Mouse (Mus musculus): ENCODE results near the gene Rgs4. TPM values are rescaled to one million over a fixed set of nuclear protein-coding genes. Genes with fewer than 3 reads are reported as not detected.

Rgs4 gene
- polyA plus RNA-seq (2015; fragmentation: Nextera tagmentation; extraction: Ambion mirVana), result 2.0 and 2.4 TPM in 2 replicates

DNA sequence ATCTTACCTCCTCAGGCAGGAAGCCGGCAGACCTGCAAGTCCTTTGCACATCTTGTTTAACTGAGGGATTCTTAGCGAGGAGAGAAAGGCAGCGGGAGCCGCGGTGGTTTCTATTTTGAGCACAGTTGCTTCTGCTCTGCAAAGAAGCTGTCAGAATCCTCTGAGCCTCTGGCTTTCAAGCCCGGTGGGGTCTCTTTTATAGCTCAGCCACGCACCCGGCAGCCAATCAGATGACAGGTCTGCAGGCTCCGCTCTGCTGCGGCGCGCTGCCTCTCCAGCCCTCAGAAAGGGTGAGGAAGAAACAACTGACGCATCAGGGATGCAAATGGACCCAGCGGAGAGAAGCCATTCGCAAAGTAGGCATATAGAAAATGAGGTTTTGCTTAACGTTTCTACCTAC is at the start of gene Rgs4:
Rgs4 (minus strand) TSS at position 170 of the 400 bp plus-strand sequence.
- Histone ChIP-seq H3K9me3 (no peaks in the 10 kb centered on the region), H3K9ac (0 out of 2 replicates have a peak within 1 kb of the TSS, but pooled peaks have one; percentile 26), H3K4me1 (peaks cover 11% of the 10 kb centered on the region; the same call in 1 of the 2 replicates), H3K4me3 (peak within 1 kb of the TSS; percentile 41), H3K27ac (no peak within 1 kb of the TSS), H3K27me3 (peaks cover 59% of the 10 kb centered on the region), H3K4me2 (replicated peaks) (peak within 1 kb of the TSS; percentile 70), H3K36me3 (no peaks in the 10 kb centered on the region)
- under 1% methylated on average over 16 of the region's 16 CpGs for WGBS
- peak; percentile 91 for ATAC-seq (ENCODE audit: low FRiP score, low read depth)

DNA sequence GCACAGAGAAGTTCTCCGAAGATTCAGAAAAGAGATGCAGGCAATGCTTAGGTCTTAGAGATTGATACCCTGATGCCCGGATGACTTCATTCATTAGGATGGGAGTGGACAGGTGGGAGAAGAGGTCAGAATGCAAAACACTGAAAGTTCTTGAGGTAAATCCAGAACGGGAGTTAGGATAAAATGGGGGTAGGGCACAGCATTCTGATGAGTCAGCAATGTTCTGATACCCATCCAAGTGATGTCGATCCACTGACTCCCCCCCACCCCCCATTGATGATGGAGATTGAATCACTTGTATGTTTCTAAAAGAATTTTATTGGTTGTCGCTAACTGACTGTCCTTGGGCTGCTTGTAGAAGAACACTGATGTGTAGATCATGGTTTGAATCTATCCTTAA is 45.0 kb upstream of the Rgs4 start:
- no peak overlapping the region for H3K4me3 ChIP-seq
- no peaks in the 10 kb centered on the region for H3K27me3 ChIP-seq
- H3K9ac ChIP-seq, result no peak overlapping the region
- H3K27ac ChIP-seq, result no peak overlapping the region
- no peaks in the 10 kb centered on the region for H3K4me1 ChIP-seq
- no peaks in the 10 kb centered on the region for H3K9me3 ChIP-seq
- ATAC-seq (ENCODE audit: low FRiP score, low read depth), result no peak
- H3K4me2 ChIP-seq (replicated peaks), result no peak overlapping the region
- H3K36me3 ChIP-seq, result no peaks in the 10 kb centered on the region
- 85% methylated on average over 5 of the region's 5 CpGs for WGBS

DNA sequence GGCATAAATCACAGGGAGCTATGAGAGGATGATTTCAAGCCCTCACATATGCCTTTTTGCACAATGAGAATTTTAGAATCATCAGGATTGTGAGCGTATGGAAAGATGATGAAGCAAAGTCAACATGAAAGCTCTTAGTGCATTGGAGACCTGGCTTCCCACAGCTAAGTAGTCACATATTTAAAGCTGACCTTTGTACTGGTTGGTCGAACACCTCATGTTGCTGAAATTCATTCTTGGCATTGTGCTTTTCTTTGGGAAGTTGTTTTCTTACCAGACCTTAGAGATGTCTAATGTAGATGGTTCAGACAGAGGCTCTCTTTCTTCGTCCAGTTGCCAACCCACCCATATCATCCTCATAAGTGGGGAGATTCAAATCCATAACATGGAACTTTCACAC is 38.5 kb upstream of the Rgs4 start:
- no peaks in the 10 kb centered on the region for H3K27me3 ChIP-seq
- H3K36me3 ChIP-seq, result no peaks in the 10 kb centered on the region
- H3K4me2 ChIP-seq (replicated peaks), result no peak overlapping the region
- H3K4me1 ChIP-seq, result no peaks in the 10 kb centered on the region
- no peaks in the 10 kb centered on the region for H3K9me3 ChIP-seq
- H3K27ac ChIP-seq, result no peak overlapping the region
- WGBS, result 86% methylated on average over 3 of the region's 3 CpGs
- H3K4me3 ChIP-seq, result no peak overlapping the region
- ATAC-seq (ENCODE audit: low FRiP score, low read depth), result no peak
- H3K9ac ChIP-seq, result no peak overlapping the region

DNA sequence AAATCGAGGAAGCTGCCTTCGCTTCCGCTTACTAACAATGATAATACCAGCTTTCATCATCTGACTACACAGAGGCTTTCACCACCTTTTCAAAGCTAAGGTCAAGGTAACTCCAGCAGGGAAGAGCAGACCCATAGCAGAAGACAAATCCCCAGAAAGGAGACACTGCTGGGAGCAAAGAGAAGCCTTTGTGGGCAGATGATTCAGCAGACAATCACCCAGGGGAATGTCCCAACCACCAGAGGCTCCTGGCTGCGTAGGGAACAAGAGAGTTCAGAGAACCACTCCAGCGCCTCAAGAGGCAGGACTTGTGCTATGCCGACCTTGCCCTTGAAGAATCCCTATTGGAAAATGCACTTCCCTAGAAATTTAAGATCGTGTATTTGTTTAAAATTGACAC is 29.1 kb upstream of the Rgs4 start:
- Histone ChIP-seq H3K27ac (no peak overlapping the region), H3K9me3 (no peaks in the 10 kb centered on the region), H3K4me2 (replicated peaks) (no peak overlapping the region), H3K4me3 (no peak overlapping the region), H3K4me1 (no peaks in the 10 kb centered on the region), H3K27me3 (no peaks in the 10 kb centered on the region), H3K36me3 (no peaks in the 10 kb centered on the region), H3K9ac (no peak overlapping the region)
- 73% methylated on average over 7 of the region's 7 CpGs for WGBS
- ATAC-seq (ENCODE audit: low FRiP score, low read depth), result no peak

DNA sequence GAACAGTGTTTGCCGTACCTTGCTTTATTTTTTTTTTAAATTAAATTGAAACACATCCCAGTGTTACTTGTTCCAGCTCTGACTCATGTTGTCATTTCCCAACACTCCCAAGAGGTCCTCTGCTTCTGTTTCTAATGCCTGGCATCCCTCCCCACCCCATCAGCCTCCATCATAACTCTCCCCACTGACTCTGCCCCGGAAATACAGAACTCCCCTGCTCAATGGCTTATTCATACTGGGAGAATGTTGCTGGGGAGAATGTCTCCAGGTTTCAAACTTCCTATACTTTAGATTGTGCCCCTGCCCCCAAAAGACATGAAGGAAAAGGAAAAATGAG is 17.1 kb upstream of the Rgs4 start:
- 78% methylated on average over 2 of the region's 2 CpGs for WGBS
- Histone ChIP-seq H3K27ac (no peak overlapping the region), H3K27me3 (no peaks in the 10 kb centered on the region), H3K4me1 (no peaks in the 10 kb centered on the region), H3K4me3 (no peak overlapping the region), H3K36me3 (no peaks in the 10 kb centered on the region), H3K9me3 (no peaks in the 10 kb centered on the region), H3K9ac (no peak overlapping the region), H3K4me2 (replicated peaks) (no peak overlapping the region)
- no peak for ATAC-seq (ENCODE audit: low FRiP score, low read depth)

DNA sequence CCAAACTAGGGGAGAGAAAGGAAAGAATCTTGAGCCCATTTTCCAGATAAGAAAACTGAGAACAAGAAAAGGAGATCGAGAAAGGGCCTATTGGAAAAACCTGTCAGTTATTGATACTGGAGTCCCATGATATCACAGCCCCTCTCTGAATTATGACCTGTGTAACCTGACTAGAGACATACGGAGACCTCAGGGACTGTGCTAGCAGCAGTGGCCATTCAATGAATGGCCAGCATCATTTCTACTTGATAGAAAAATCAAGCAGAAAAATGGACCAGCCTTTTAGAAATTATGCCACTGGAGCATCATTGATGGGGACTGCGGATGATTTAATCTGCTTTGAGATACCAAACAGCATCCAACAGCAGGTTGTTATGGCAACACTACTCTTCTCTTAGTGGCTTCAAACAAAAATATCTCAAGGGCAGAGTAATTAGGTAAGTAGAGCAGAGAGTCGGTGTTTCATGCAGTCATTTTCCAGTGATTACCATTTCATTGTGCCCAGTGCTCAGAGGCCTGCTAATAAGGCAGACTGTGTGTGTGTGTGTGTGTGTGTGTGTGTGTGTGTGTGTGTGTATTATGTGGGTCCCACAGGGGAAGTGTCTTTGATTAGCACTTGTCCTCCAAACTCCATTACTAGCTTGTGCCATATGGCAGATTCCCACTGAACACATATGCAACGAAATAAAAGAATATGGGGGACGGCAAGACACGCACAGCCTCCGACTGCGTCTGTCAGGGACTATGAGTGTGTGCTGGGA is 16.6 kb upstream of the Rgs4 start:
- Histone ChIP-seq H3K27me3 (no peaks in the 10 kb centered on the region), H3K9me3 (no peaks in the 10 kb centered on the region), H3K4me3 (no peak overlapping the region), H3K4me2 (replicated peaks) (no peak overlapping the region), H3K4me1 (no peaks in the 10 kb centered on the region), H3K27ac (no peak overlapping the region), H3K36me3 (no peaks in the 10 kb centered on the region), H3K9ac (no peak overlapping the region)
- no peak for ATAC-seq (ENCODE audit: low FRiP score, low read depth)
- WGBS, result 88% methylated on average over 9 of the region's 9 CpGs

DNA sequence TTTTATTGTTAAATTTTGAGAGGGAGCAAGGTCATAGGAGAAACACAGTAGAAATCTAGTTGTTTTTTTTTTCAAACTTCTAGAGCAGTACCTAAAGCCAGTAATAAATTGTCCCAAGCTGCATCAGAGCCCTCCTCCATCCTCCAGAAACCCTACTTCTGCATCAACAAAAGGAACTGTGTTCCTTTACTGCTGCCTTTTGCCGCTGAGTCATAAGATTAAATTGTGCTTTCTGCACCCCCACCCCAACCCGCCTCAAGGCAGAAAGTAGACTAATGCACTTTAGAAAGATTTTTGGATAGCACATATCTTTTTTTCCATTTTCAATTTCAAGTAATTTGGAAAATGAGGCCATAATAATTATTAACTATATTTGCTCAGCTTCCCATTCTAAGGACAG is 15.1 kb upstream of the Rgs4 start:
- H3K36me3 ChIP-seq, result no peaks in the 10 kb centered on the region
- H3K4me3 ChIP-seq, result no peak overlapping the region
- no peaks in the 10 kb centered on the region for H3K9me3 ChIP-seq
- H3K27ac ChIP-seq, result no peak overlapping the region
- H3K4me2 ChIP-seq (replicated peaks), result no peak overlapping the region
- no peaks in the 10 kb centered on the region for H3K4me1 ChIP-seq
- WGBS, result 84% methylated on average over 2 of the region's 2 CpGs
- ATAC-seq (ENCODE audit: low FRiP score, low read depth), result no peak
- no peaks in the 10 kb centered on the region for H3K27me3 ChIP-seq
- no peak overlapping the region for H3K9ac ChIP-seq

DNA sequence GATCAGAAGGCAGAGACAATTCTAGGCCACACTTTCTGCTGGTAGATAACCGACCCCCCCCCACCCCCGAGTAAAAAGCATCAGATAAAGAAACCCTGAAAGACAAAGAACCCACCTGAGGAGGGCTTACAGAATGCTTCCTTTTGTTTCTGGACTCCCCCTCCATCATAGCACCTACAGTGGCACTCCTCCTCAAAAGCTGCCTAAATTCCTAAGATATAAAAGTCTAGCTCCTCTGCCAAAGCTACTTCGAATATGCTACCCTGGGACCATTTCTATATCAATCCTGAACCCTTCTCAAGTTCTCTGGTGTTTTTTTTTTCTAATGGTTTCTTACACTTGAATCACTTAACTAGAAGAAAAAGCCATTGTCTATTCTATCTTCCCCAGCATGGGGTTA is 9.1 kb upstream of the Rgs4 start:
- Histone ChIP-seq H3K9me3 (no peaks in the 10 kb centered on the region), H3K27me3 (no peaks in the 10 kb centered on the region; the same call in 1 of the 2 replicates), H3K27ac (no peak overlapping the region), H3K9ac (no peak overlapping the region), H3K4me1 (no peaks in the 10 kb centered on the region), H3K4me3 (no peak overlapping the region), H3K4me2 (replicated peaks) (no peak overlapping the region), H3K36me3 (no peaks in the 10 kb centered on the region)
- no peak for ATAC-seq (ENCODE audit: low FRiP score, low read depth)
- WGBS, result 41% methylated on average over 3 of the region's 3 CpGs

DNA sequence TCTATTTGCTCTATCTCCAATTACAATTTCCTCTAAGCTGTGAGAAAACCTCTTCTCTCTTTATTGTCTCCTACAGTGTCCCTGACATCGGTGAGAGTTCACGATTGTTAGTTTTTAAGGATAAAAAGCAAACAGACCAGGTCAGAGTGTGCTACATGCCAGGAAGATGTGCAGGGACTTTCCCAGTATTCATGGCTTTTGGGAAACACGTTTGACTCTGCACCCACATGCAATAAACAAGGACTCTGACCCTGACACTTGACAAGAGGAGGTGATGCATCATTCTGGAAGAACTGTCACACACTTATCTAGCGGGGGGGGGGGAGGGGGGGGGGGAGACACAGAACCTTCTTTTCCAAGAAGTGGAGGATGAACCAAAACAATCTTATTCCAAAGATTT is 5.0 kb upstream of the Rgs4 start:
- Histone ChIP-seq H3K4me3 (no peak overlapping the region), H3K4me2 (replicated peaks) (no peak overlapping the region), H3K27me3 (peaks cover 38% of the 10 kb centered on the region), H3K27ac (no peak overlapping the region), H3K9me3 (no peaks in the 10 kb centered on the region), H3K9ac (no peak overlapping the region), H3K36me3 (no peaks in the 10 kb centered on the region), H3K4me1 (peaks cover 5% of the 10 kb centered on the region; the same call in 1 of the 2 replicates)
- no peak for ATAC-seq (ENCODE audit: low FRiP score, low read depth)
- 56% methylated on average over 3 of the region's 4 CpGs for WGBS

DNA sequence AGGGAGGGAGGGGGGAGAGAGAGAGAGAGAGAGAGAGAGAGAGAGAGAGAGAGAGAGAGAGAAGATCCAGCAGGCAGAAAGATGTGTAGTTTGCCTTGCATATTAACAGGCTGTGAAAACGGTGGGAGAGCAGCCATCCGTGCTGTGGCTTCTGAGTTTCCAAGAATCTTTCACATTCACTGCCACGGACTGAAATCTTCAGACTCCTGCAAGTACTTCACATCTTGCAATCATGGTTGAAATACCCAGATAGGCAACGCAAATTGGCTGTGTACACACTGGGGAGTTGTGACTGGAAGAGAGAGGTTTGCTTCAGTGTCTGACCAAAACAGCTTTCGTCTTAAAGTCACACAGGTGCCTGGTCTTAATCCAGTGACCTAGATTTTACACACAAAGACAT is 997 bp upstream of the Rgs4 start:
- ATAC-seq (ENCODE audit: low FRiP score, low read depth), result no peak
- Histone ChIP-seq H3K4me1 (peaks cover 11% of the 10 kb centered on the region; the same call in 1 of the 2 replicates), H3K27me3 (peaks cover 59% of the 10 kb centered on the region), H3K9ac (no peak overlapping the region), H3K27ac (no peak overlapping the region), H3K9me3 (no peaks in the 10 kb centered on the region), H3K36me3 (no peaks in the 10 kb centered on the region), H3K4me2 (replicated peaks) (no peak overlapping the region), H3K4me3 (no peak overlapping the region)
- 55% methylated on average over 5 of the region's 5 CpGs for WGBS

DNA sequence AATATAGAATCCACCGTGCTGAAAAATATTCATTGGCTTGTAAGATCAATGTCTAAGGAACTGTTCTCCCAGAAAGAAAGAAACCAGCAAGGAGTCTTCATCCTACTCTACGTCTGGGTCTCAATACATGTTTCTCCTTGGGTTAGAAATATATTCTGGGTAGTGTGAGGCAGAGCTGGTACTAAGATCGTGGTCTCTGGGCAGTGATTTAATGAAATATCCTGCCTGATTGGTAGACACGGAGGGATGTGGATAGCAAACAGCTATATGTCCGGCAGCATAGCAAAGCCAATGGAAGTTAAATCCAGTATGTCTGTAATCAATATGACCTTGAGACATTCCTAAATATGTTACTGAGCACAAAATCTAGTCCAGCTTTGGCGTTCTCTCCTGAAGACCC is 460 bp upstream of the Rgs4 start:
- no peak overlapping the region for H3K27ac ChIP-seq
- H3K9ac ChIP-seq, result 0 out of 2 replicates have a peak overlapping the region, but pooled peaks have one; percentile 26
- H3K27me3 ChIP-seq, result peaks cover 59% of the 10 kb centered on the region
- peak overlapping the region; percentile 70 for H3K4me2 ChIP-seq (replicated peaks)
- ATAC-seq (ENCODE audit: low FRiP score, low read depth), result no peak
- 44% methylated on average over 6 of the region's 6 CpGs for WGBS
- H3K9me3 ChIP-seq, result no peaks in the 10 kb centered on the region
- H3K36me3 ChIP-seq, result no peaks in the 10 kb centered on the region
- peaks cover 11% of the 10 kb centered on the region; the same call in 1 of the 2 replicates for H3K4me1 ChIP-seq
- H3K4me3 ChIP-seq, result peak overlapping the region; percentile 41

DNA sequence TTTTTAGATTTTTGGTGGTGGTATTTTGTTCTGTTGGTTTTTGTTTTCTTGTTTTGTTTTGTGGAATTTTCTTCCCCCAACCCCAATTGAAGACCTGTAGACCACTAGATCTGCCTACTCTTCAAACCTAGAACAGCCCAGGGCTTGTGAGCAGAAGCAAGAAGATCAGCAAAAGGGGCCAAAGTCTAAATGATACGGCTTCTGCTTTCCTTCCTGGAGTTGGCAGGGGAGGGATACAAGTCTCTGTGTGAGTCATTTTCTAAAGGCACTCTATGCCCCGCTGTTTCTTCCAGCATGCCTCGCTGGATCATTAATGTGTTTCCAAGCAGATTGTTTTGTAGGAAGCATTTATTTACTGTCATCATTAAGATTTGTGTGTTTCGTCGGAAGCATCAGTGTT is 6.3 kb downstream of the Rgs4 start:
- Histone ChIP-seq H3K9ac (no peak overlapping the region), H3K4me2 (replicated peaks) (no peak overlapping the region), H3K27me3 (peaks cover 8% of the 10 kb centered on the region; the same call in 1 of the 2 replicates), H3K27ac (no peak overlapping the region), H3K4me1 (no peaks in the 10 kb centered on the region), H3K9me3 (no peaks in the 10 kb centered on the region), H3K4me3 (no peak overlapping the region), H3K36me3 (no peaks in the 10 kb centered on the region)
- no peak for ATAC-seq (ENCODE audit: low FRiP score, low read depth)
- WGBS, result 85% methylated on average over 5 of the region's 5 CpGs

DNA sequence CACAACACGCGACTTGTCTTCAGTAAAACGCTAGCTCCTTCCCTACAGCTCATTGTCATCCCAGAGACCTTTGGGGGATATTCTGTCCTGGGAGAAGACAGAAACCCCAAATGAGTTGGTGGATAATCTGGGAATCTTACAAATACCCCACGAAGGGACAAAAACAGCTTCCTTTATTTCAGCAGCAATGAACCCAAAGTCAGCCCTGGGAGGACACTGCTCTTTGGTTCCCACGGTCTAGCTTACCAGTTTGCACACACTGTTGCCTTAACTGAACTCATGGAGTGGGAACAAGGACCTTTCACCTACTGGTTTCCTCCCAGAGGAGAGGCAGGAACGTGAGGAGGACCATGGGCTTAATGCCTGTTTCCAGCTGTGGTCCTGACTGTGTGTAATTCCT is 10.2 kb downstream of the Rgs4 start:
- Histone ChIP-seq H3K27ac (no peak overlapping the region), H3K4me3 (no peak overlapping the region), H3K36me3 (no peaks in the 10 kb centered on the region), H3K4me1 (no peaks in the 10 kb centered on the region), H3K9me3 (no peaks in the 10 kb centered on the region), H3K4me2 (replicated peaks) (no peak overlapping the region), H3K9ac (no peak overlapping the region), H3K27me3 (no peaks in the 10 kb centered on the region)
- 80% methylated on average over 6 of the region's 6 CpGs for WGBS
- ATAC-seq (ENCODE audit: low FRiP score, low read depth), result no peak

Measured in limb, embryonic 13.5 days (tissue).